Comparison of ENCODE assay signal across 8 mouse cellular contexts in genomic region chr2:170511073-170511891, GRCm38 (mm10). TPM values are rescaled to one million over a fixed set of nuclear protein-coding genes. Genes with fewer than 3 reads are reported as not detected.
DNase-seq lines count a peak whose midpoint lies in the region; ATAC-seq lines count a peak whose summit lies in the region.

No protein-coding gene starts in this region.

- ATAC-seq in embryonic facial prominence, embryonic 14.5 days (ENCODE audit: low read depth): peak; percentile 68
- peak; percentile 73 for ATAC-seq in kidney, embryonic 14.5 days (ENCODE audit: low FRiP score, low TSS enrichment)
- peak; percentile 25; the same call in 1 of the 2 replicates for ATAC-seq in limb, embryonic 15.5 days (ENCODE audit: insufficient number of reproducible peaks, low FRiP score, low TSS enrichment, low read depth)

- no peaks in the 10 kb centered on the region for H3K9me3 ChIP-seq in embryonic facial prominence, embryonic 14.5 days (ENCODE audit: control insufficient read depth, low read length)
- H3K9me3 ChIP-seq in kidney, embryonic 14.5 days (ENCODE audit: control insufficient read depth, low read length): no peaks in the 10 kb centered on the region
- H3K9me3 ChIP-seq in limb, embryonic 15.5 days: no peaks in the 10 kb centered on the region

- H3K4me3 ChIP-seq in embryonic facial prominence, embryonic 14.5 days (ENCODE audit: low read depth, low read length): peak overlapping the region; percentile 92
- H3K4me3 ChIP-seq in kidney, embryonic 14.5 days (ENCODE audit: low read length): peak overlapping the region; percentile 97
- H3K4me3 ChIP-seq in limb, embryonic 15.5 days: peak overlapping the region; percentile 98

- H3K27ac ChIP-seq in embryonic facial prominence, embryonic 14.5 days (replicated peaks; ENCODE audit: low read depth, low read length): peak overlapping the region; percentile 85
- H3K27ac ChIP-seq in kidney, embryonic 14.5 days (ENCODE audit: low read depth, low read length): peak overlapping the region; percentile 62; the same call in 1 of the 2 replicates
- H3K27ac ChIP-seq in limb, embryonic 15.5 days: peak overlapping the region; percentile 88

- DNase-seq in 3T3-L1 (ENCODE audit: low read depth, low spot score): peak; percentile 96
- peak; percentile 81 to 83 for DNase-seq in adrenal gland, postnatal 4 days (ENCODE audit: low spot score in 2 of 2)
- DNase-seq in embryonic facial prominence, embryonic 14.5 days (ENCODE audit: low spot score): peak; percentile 89
- DNase-seq in heart, adult 9 months (ENCODE audit: low spot score in 2 of 2): peak; percentile 83 to 91
- DNase-seq in monocyte, adult 2 months (ENCODE audit: low read depth in 1 of 2, low spot score in 2 of 2): peak; percentile 66 to 87
- peak; percentile 77 to 80 for DNase-seq in spleen, postnatal 36 days (ENCODE audit: low spot score in 2 of 2)

- H3K27me3 ChIP-seq in embryonic facial prominence, embryonic 14.5 days (replicated peaks; ENCODE audit: control insufficient read depth, insufficient read depth, low read length): no peaks in the 10 kb centered on the region
- H3K27me3 ChIP-seq in kidney, embryonic 14.5 days (ENCODE audit: control insufficient read depth, insufficient read depth, low read length): peaks cover 5% of the 10 kb centered on the region
- H3K27me3 ChIP-seq in limb, embryonic 15.5 days: no peaks in the 10 kb centered on the region

- peak overlapping the region; percentile 65 for H3K4me2 ChIP-seq in embryonic facial prominence, embryonic 14.5 days (ENCODE audit: low read depth, low read length)
- peak overlapping the region; percentile 77 for H3K4me2 ChIP-seq in kidney, embryonic 14.5 days (replicated peaks; ENCODE audit: low read depth, low read length)
- H3K4me2 ChIP-seq in limb, embryonic 15.5 days: peak overlapping the region; percentile 67

- H3K36me3 ChIP-seq in embryonic facial prominence, embryonic 14.5 days (ENCODE audit: control insufficient read depth, insufficient read depth, low read length): peaks cover 6% of the 10 kb centered on the region; the same call in 1 of the 2 replicates
- H3K36me3 ChIP-seq in kidney, embryonic 14.5 days (ENCODE audit: control insufficient read depth, insufficient read depth, low read length): peaks cover 8% of the 10 kb centered on the region
- peaks cover under 1% of the 10 kb centered on the region; the same call in 1 of the 2 replicates for H3K36me3 ChIP-seq in limb, embryonic 15.5 days

- WGBS in embryonic facial prominence, embryonic 14.5 days: under 1% methylated on average over 45 of the region's 69 CpGs
- under 1% methylated on average over 62 of the region's 69 CpGs for WGBS in kidney, embryonic 14.5 days
- WGBS in limb, embryonic 15.5 days: under 1% methylated on average over 54 of the region's 69 CpGs

- peaks cover 9% of the 10 kb centered on the region for H3K4me1 ChIP-seq in embryonic facial prominence, embryonic 14.5 days (ENCODE audit: control insufficient read depth, insufficient read depth, low read length)
- H3K4me1 ChIP-seq in kidney, embryonic 14.5 days (ENCODE audit: control insufficient read depth, insufficient read depth, low read length): peaks cover 14% of the 10 kb centered on the region; the same call in 1 of the 2 replicates
- H3K4me1 ChIP-seq in limb, embryonic 15.5 days: peaks cover 29% of the 10 kb centered on the region

- H3K9ac ChIP-seq in embryonic facial prominence, embryonic 14.5 days (ENCODE audit: low read depth, low read length): peak overlapping the region; percentile 89
- H3K9ac ChIP-seq in kidney, embryonic 14.5 days (ENCODE audit: low read depth, low read length): peak overlapping the region; percentile 90
- H3K9ac ChIP-seq in limb, embryonic 15.5 days: peak overlapping the region; percentile 95

RNA-seq across cellular contexts. Expression of gene Cyp24a1, which starts 14.3 kb away (rescaled TPM):
- 1 to 10 TPM in 1 of 2 experiments, not detected in 1; 3.0 TPM for total RNA-seq in adrenal gland, postnatal 4 days (2021)
- polyA plus RNA-seq in embryonic facial prominence, embryonic 14.5 days (2014; fragmentation: Nextera tagmentation; extraction: Ambion mirVana): not detected in 2 replicates
- 0.09 and 0.23 TPM in 2 replicates for polyA plus RNA-seq in kidney, embryonic 14.5 days (2014; fragmentation: Nextera tagmentation; extraction: Ambion mirVana)
- not detected in 2 replicates for polyA plus RNA-seq in limb, embryonic 15.5 days (2015; fragmentation: Nextera tagmentation; extraction: Ambion mirVana)

RNA-seq across cellular contexts. Expression of gene Pfdn4, which starts 15.1 kb away (rescaled TPM):
- total RNA-seq in adrenal gland, postnatal 4 days (2021): 10 to 100 TPM; 20.9 to 24.6 TPM
- 82.4 and 87.6 TPM in 2 replicates for polyA plus RNA-seq in embryonic facial prominence, embryonic 14.5 days (2014; fragmentation: Nextera tagmentation; extraction: Ambion mirVana)
- 102 and 154 TPM in 2 replicates for polyA plus RNA-seq in kidney, embryonic 14.5 days (2014; fragmentation: Nextera tagmentation; extraction: Ambion mirVana)
- polyA plus RNA-seq in limb, embryonic 15.5 days (2015; fragmentation: Nextera tagmentation; extraction: Ambion mirVana): 60.0 and 63.5 TPM in 2 replicates

Comparison
In these comparisons a context has a peak if more than half of its experiments do, and no peak if none do; other contexts are left out.
1. Peak in every context shown above with its lines: DNase-seq, ATAC-seq, H3K4me3 ChIP-seq and H3K27ac ChIP-seq.